Mouse (Mus musculus): ENCODE measurements at regions not wholly inside any gene's neighbourhood (a gene's known extent, or its start where the extent isn't known, plus 50 kb on each side); places are given as distances from the start of the nearest gene placed in this dataset.

GRCm38 (mm10) chr11:31796245-31796644 lies 75.8 kb upstream of the Cpeb4 start:
- no peaks in the 10 kb centered on the region for H3K27me3 ChIP-seq (replicated peaks; ENCODE audit: control insufficient read depth, insufficient read depth, low read length)
- H3K4me1 ChIP-seq (replicated peaks; ENCODE audit: control insufficient read depth, insufficient read depth, low read length) = no peaks in the 10 kb centered on the region
- no peaks in the 10 kb centered on the region for H3K36me3 ChIP-seq (ENCODE audit: control insufficient read depth, insufficient read depth, low read length)
- H3K4me2 ChIP-seq (ENCODE audit: low read length) = no peak overlapping the region
- ATAC-seq (replicated peaks; ENCODE audit: low FRiP score, low TSS enrichment, low read depth) = no peak
- WGBS = 63% methylated on average over 6 of the region's 6 CpGs
- no peak overlapping the region for H3K27ac ChIP-seq (ENCODE audit: low read depth)
- no peak for DNase-seq (ENCODE audit: low spot score)
- H3K9ac ChIP-seq (ENCODE audit: low read length) = no peak overlapping the region
- H3K9me3 ChIP-seq (ENCODE audit: control insufficient read depth, low read length) = no peaks in the 10 kb centered on the region
- H3K4me3 ChIP-seq (ENCODE audit: low read depth, low read length) = no peak overlapping the region

GRCm38 (mm10) chr11:31801575-31801974 lies 70.4 kb upstream of the Cpeb4 start:
- H3K4me2 ChIP-seq (ENCODE audit: low read length) = no peak overlapping the region
- 70% methylated on average over 4 of the region's 4 CpGs for WGBS
- ATAC-seq (replicated peaks; ENCODE audit: low FRiP score, low TSS enrichment, low read depth) (no peak), DNase-seq (ENCODE audit: low spot score) (no peak)
- no peaks in the 10 kb centered on the region for H3K27me3 ChIP-seq (replicated peaks; ENCODE audit: control insufficient read depth, insufficient read depth, low read length)
- H3K27ac ChIP-seq (ENCODE audit: low read depth) = no peak overlapping the region
- H3K4me1 ChIP-seq (replicated peaks; ENCODE audit: control insufficient read depth, insufficient read depth, low read length) = no peaks in the 10 kb centered on the region
- no peak overlapping the region for H3K4me3 ChIP-seq (ENCODE audit: low read depth, low read length)
- H3K9ac ChIP-seq (ENCODE audit: low read length) = no peak overlapping the region
- H3K36me3 ChIP-seq (ENCODE audit: control insufficient read depth, insufficient read depth, low read length) = no peaks in the 10 kb centered on the region
- 0 out of 2 replicates have a peak, but pooled peaks cover 3% of the 10 kb centered on the region for H3K9me3 ChIP-seq (ENCODE audit: control insufficient read depth, low read length)

- Histone ChIP-seq H3K27me3 (replicated peaks; ENCODE audit: control insufficient read depth, insufficient read depth, low read length) (no peaks in the 10 kb centered on the region), H3K4me1 (replicated peaks; ENCODE audit: control insufficient read depth, insufficient read depth, low read length) (no peaks in the 10 kb centered on the region), H3K4me3 (ENCODE audit: low read depth, low read length) (no peak overlapping the region), H3K27ac (ENCODE audit: low read depth) (0 out of 2 replicates have a peak overlapping the region, but pooled peaks have one; percentile 22), H3K36me3 (ENCODE audit: control insufficient read depth, insufficient read depth, low read length) (no peaks in the 10 kb centered on the region), H3K4me2 (ENCODE audit: low read length) (no peak overlapping the region), H3K9me3 (ENCODE audit: control insufficient read depth, low read length) (0 out of 2 replicates have a peak, but pooled peaks cover 3% of the 10 kb centered on the region), H3K9ac (ENCODE audit: low read length) (no peak overlapping the region)
- WGBS = 33% methylated on average over 3 of the region's 3 CpGs
- DNase-seq (ENCODE audit: low spot score) = no peak
- peak; percentile 73 for ATAC-seq (replicated peaks; ENCODE audit: low FRiP score, low TSS enrichment, low read depth)
Measured at GRCm38 (mm10) chr11:31803319-31803891, 68.6 kb upstream of the Cpeb4 start.

GRCm38 (mm10) chr11:31804518-31804917 lies 67.5 kb upstream of the Cpeb4 start:
- ATAC-seq (replicated peaks; ENCODE audit: low FRiP score, low TSS enrichment, low read depth) = no peak
- WGBS = 80% methylated on average over 6 of the region's 6 CpGs

GRCm38 (mm10) chr11:31807461-31808215 lies 64.4 kb upstream of the Cpeb4 start:
- Histone ChIP-seq H3K9me3 (ENCODE audit: control insufficient read depth, low read length) (0 out of 2 replicates have a peak, but pooled peaks cover 3% of the 10 kb centered on the region), H3K4me2 (ENCODE audit: low read length) (no peak overlapping the region), H3K36me3 (ENCODE audit: control insufficient read depth, insufficient read depth, low read length) (no peaks in the 10 kb centered on the region), H3K27ac (ENCODE audit: low read depth) (no peak overlapping the region), H3K9ac (ENCODE audit: low read length) (no peak overlapping the region), H3K27me3 (replicated peaks; ENCODE audit: control insufficient read depth, insufficient read depth, low read length) (no peaks in the 10 kb centered on the region), H3K4me3 (ENCODE audit: low read depth, low read length) (no peak overlapping the region), H3K4me1 (replicated peaks; ENCODE audit: control insufficient read depth, insufficient read depth, low read length) (no peaks in the 10 kb centered on the region; the same call in 1 of the 2 replicates)
- no peak for ATAC-seq (replicated peaks; ENCODE audit: low FRiP score, low TSS enrichment, low read depth)
- 77% methylated on average over 8 of the region's 8 CpGs for WGBS
- DNase-seq (ENCODE audit: low spot score) = no peak

More at GRCm38 (mm10) chr11:31804518-31804917, 67.5 kb upstream of the Cpeb4 start:
- Histone ChIP-seq H3K9ac (ENCODE audit: low read length) (no peak overlapping the region), H3K36me3 (ENCODE audit: control insufficient read depth, insufficient read depth, low read length) (no peaks in the 10 kb centered on the region), H3K27me3 (replicated peaks; ENCODE audit: control insufficient read depth, insufficient read depth, low read length) (no peaks in the 10 kb centered on the region), H3K9me3 (ENCODE audit: control insufficient read depth, low read length) (0 out of 2 replicates have a peak, but pooled peaks cover 3% of the 10 kb centered on the region), H3K4me1 (replicated peaks; ENCODE audit: control insufficient read depth, insufficient read depth, low read length) (no peaks in the 10 kb centered on the region), H3K4me2 (ENCODE audit: low read length) (no peak overlapping the region), H3K4me3 (ENCODE audit: low read depth, low read length) (no peak overlapping the region), H3K27ac (ENCODE audit: low read depth) (no peak overlapping the region)
- DNase-seq (ENCODE audit: low spot score) = no peak

GRCm38 (mm10) chr11:31808216-31808838 lies 63.7 kb upstream of the Cpeb4 start:
- H3K4me1 ChIP-seq (replicated peaks; ENCODE audit: control insufficient read depth, insufficient read depth, low read length) = no peaks in the 10 kb centered on the region; the same call in 1 of the 2 replicates
- 0 out of 2 replicates have a peak, but pooled peaks cover 3% of the 10 kb centered on the region for H3K9me3 ChIP-seq (ENCODE audit: control insufficient read depth, low read length)
- no peak overlapping the region for H3K27ac ChIP-seq (ENCODE audit: low read depth)
- DNase-seq (ENCODE audit: low spot score) (no peak), ATAC-seq (replicated peaks; ENCODE audit: low FRiP score, low TSS enrichment, low read depth) (no peak)
- WGBS = 65% methylated on average over 5 of the region's 5 CpGs
- no peaks in the 10 kb centered on the region for H3K36me3 ChIP-seq (ENCODE audit: control insufficient read depth, insufficient read depth, low read length)
- H3K4me2 ChIP-seq (ENCODE audit: low read length) = no peak overlapping the region
- no peaks in the 10 kb centered on the region for H3K27me3 ChIP-seq (replicated peaks; ENCODE audit: control insufficient read depth, insufficient read depth, low read length)
- H3K9ac ChIP-seq (ENCODE audit: low read length) = no peak overlapping the region
- H3K4me3 ChIP-seq (ENCODE audit: low read depth, low read length) = no peak overlapping the region

GRCm38 (mm10) chr11:31810011-31810786 lies 61.8 kb upstream of the Cpeb4 start:
- H3K27me3 ChIP-seq (replicated peaks; ENCODE audit: control insufficient read depth, insufficient read depth, low read length) = no peaks in the 10 kb centered on the region
- ATAC-seq (replicated peaks; ENCODE audit: low FRiP score, low TSS enrichment, low read depth) = no peak
- H3K4me3 ChIP-seq (ENCODE audit: low read depth, low read length) = no peak overlapping the region
- no peaks in the 10 kb centered on the region for H3K36me3 ChIP-seq (ENCODE audit: control insufficient read depth, insufficient read depth, low read length)
- DNase-seq (ENCODE audit: low spot score) = no peak
- H3K9me3 ChIP-seq (ENCODE audit: control insufficient read depth, low read length) = 0 out of 2 replicates have a peak, but pooled peaks cover under 1% of the 10 kb centered on the region
- no peak overlapping the region for H3K9ac ChIP-seq (ENCODE audit: low read length)
- no peak overlapping the region for H3K27ac ChIP-seq (ENCODE audit: low read depth)
- WGBS = 45% methylated on average over 7 of the region's 7 CpGs
- H3K4me1 ChIP-seq (replicated peaks; ENCODE audit: control insufficient read depth, insufficient read depth, low read length) = no peaks in the 10 kb centered on the region; the same call in 1 of the 2 replicates
- H3K4me2 ChIP-seq (ENCODE audit: low read length) = no peak overlapping the region

- Histone ChIP-seq H3K9ac (ENCODE audit: low read length) (no peak overlapping the region), H3K27me3 (replicated peaks; ENCODE audit: control insufficient read depth, insufficient read depth, low read length) (no peaks in the 10 kb centered on the region), H3K9me3 (ENCODE audit: control insufficient read depth, low read length) (no peaks in the 10 kb centered on the region), H3K36me3 (ENCODE audit: control insufficient read depth, insufficient read depth, low read length) (no peaks in the 10 kb centered on the region), H3K4me2 (ENCODE audit: low read length) (no peak overlapping the region), H3K4me1 (replicated peaks; ENCODE audit: control insufficient read depth, insufficient read depth, low read length) (no peaks in the 10 kb centered on the region; the same call in 1 of the 2 replicates), H3K27ac (ENCODE audit: low read depth) (no peak overlapping the region), H3K4me3 (ENCODE audit: low read depth, low read length) (no peak overlapping the region)
- DNase-seq (ENCODE audit: low spot score) = no peak
- WGBS = 43% methylated on average over 9 of the region's 9 CpGs
- ATAC-seq (replicated peaks; ENCODE audit: low FRiP score, low TSS enrichment, low read depth) = 0 out of 2 replicates have a peak, but pooled peaks have one; percentile 32
Measured at GRCm38 (mm10) chr11:31812215-31812614, 59.8 kb upstream of the Cpeb4 start.

Measured in intestine, embryonic 14.5 days (tissue).